13 mouse cellular contexts compared by ENCODE assay signal in the genomic region with DNA sequence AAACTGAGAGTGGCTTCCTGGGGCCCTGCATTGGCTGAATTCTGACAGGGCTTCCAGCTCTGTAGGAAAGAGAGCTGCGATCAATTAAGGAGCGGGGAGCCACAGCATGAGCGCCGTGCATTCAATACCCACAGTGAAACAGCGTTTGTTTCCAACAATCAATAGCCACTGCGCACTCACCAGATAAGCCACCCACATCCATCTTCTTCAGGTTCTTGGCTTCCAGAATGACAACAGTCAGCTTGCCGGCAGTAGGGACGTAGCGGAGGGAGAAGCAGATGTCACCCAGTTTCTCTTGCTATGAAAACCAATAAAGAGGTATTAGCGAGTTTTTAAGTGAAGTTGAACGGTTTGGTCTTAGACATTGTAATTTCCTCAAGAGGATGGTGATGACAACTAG.
DNase-seq lines count a peak whose midpoint lies in the region; ATAC-seq lines count a peak whose summit lies in the region.
"Had no signal": no experiment of that assay in that cellular context is flagged by ENCODE, and none has a peak within 500 bp of the region (broad histone marks: within the 10 kb centered on the region; RNA-seq: fewer than 3 reads in every experiment).

No protein-coding gene starts in this region.

- peaks cover 12% of the 10 kb centered on the region for H3K4me1 ChIP-seq in heart, embryonic 13.5 days
- H3K4me1 ChIP-seq in heart, embryonic 10.5 days, result peaks cover 9% of the 10 kb centered on the region
- no peaks in the 10 kb centered on the region; the same call in 1 of the 2 replicates for H3K4me1 ChIP-seq in embryonic facial prominence, embryonic 14.5 days (ENCODE audit: control insufficient read depth, insufficient read depth, low read length)
- H3K4me1 ChIP-seq in hindbrain, embryonic 16.5 days (ENCODE audit: control insufficient read depth, insufficient read depth, low read depth, low read length), result peaks cover 10% of the 10 kb centered on the region
- H3K4me1 ChIP-seq in kidney, embryonic 16.5 days (ENCODE audit: insufficient read depth, low read length), result no peaks in the 10 kb centered on the region

- no peaks in the 10 kb centered on the region for H3K9me3 ChIP-seq in heart, embryonic 13.5 days
- H3K9me3 ChIP-seq in heart, embryonic 10.5 days, result no peaks in the 10 kb centered on the region
- no peaks in the 10 kb centered on the region for H3K9me3 ChIP-seq in embryonic facial prominence, embryonic 14.5 days (ENCODE audit: control insufficient read depth, low read length)
- H3K9me3 ChIP-seq in hindbrain, embryonic 16.5 days (ENCODE audit: control insufficient read depth, low read length), result no peaks in the 10 kb centered on the region
- no peaks in the 10 kb centered on the region for H3K9me3 ChIP-seq in kidney, embryonic 16.5 days (ENCODE audit: low read length)

- peak overlapping the region; percentile 29 for H3K4me2 ChIP-seq in heart, embryonic 13.5 days
- H3K4me2 ChIP-seq in embryonic facial prominence, embryonic 14.5 days (ENCODE audit: low read depth, low read length), result peak overlapping the region; percentile 33
- peak overlapping the region; percentile 29; the same call in 1 of the 2 replicates for H3K4me2 ChIP-seq in hindbrain, embryonic 16.5 days (ENCODE audit: low read length)
- H3K4me2 ChIP-seq in kidney, embryonic 16.5 days (replicated peaks; ENCODE audit: low read depth, low read length), result no peak overlapping the region
- H3K4me2 ChIP-seq: lung, embryonic 14.5 days had no signal

- no peaks in the 10 kb centered on the region for H3K36me3 ChIP-seq in heart, embryonic 13.5 days
- no peaks in the 10 kb centered on the region for H3K36me3 ChIP-seq in heart, embryonic 10.5 days
- H3K36me3 ChIP-seq in embryonic facial prominence, embryonic 14.5 days (ENCODE audit: control insufficient read depth, insufficient read depth, low read length), result no peaks in the 10 kb centered on the region
- H3K36me3 ChIP-seq in hindbrain, embryonic 16.5 days (ENCODE audit: control insufficient read depth, insufficient read depth, low read length), result no peaks in the 10 kb centered on the region
- H3K36me3 ChIP-seq in kidney, embryonic 16.5 days (ENCODE audit: insufficient read depth, low read length), result no peaks in the 10 kb centered on the region

- H3K27ac ChIP-seq in heart, embryonic 13.5 days (replicated peaks), result no peak overlapping the region
- no peak overlapping the region for H3K27ac ChIP-seq in heart, embryonic 10.5 days
- no peak overlapping the region for H3K27ac ChIP-seq in embryonic facial prominence, embryonic 14.5 days (replicated peaks; ENCODE audit: low read depth, low read length)
- no peak overlapping the region for H3K27ac ChIP-seq in hindbrain, embryonic 16.5 days (ENCODE audit: low read depth, low read length)
- no peak overlapping the region for H3K27ac ChIP-seq in kidney, embryonic 16.5 days (ENCODE audit: low read length)

- no peak for DNase-seq in heart, embryonic 10.5 days (ENCODE audit: low spot score)
- DNase-seq in cerebellum, postnatal 10 days, result peak; percentile 31 to 37
- no peak for DNase-seq in embryonic facial prominence, embryonic 14.5 days (ENCODE audit: low spot score)
- DNase-seq in kidney, postnatal 36 days, result no peak
- DNase-seq in ovary, postnatal 10 days (ENCODE audit: low spot score), result no peak
- DNase-seq: gastrocnemius, postnatal 14 days; lung, embryonic 14.5 days; thymus, postnatal 4 days had no signal

- ATAC-seq in heart, embryonic 13.5 days (ENCODE audit: extremely low read depth, insufficient number of reproducible peaks, low FRiP score, low TSS enrichment), result no peak
- no peak for ATAC-seq in embryonic facial prominence, embryonic 14.5 days (ENCODE audit: low read depth)
- no peak for ATAC-seq in hindbrain, embryonic 16.5 days
- no peak for ATAC-seq in kidney, embryonic 16.5 days (ENCODE audit: low FRiP score, low TSS enrichment)
- ATAC-seq: CD4-positive, CD25-positive, alpha-beta regulatory T cell, adult 4 months had no signal

- 47% methylated on average over 11 of the region's 11 CpGs for WGBS in heart, embryonic 13.5 days
- 36% methylated on average over 11 of the region's 11 CpGs for WGBS in heart, embryonic 10.5 days
- 38% methylated on average over 11 of the region's 11 CpGs for WGBS in embryonic facial prominence, embryonic 14.5 days
- 19% methylated on average over 11 of the region's 11 CpGs for WGBS in hindbrain, embryonic 16.5 days
- WGBS in kidney, embryonic 16.5 days, result 79% methylated on average over 11 of the region's 11 CpGs

- H3K9ac ChIP-seq in heart, embryonic 13.5 days, result no peak overlapping the region
- no peak overlapping the region for H3K9ac ChIP-seq in embryonic facial prominence, embryonic 14.5 days (ENCODE audit: low read depth, low read length)
- peak overlapping the region; percentile 35; the same call in 1 of the 2 replicates for H3K9ac ChIP-seq in hindbrain, embryonic 16.5 days (ENCODE audit: low read depth, low read length)
- H3K9ac ChIP-seq in kidney, embryonic 16.5 days (replicated peaks; ENCODE audit: low read length), result no peak overlapping the region
- H3K9ac ChIP-seq: lung, embryonic 14.5 days had no signal

- H3K27me3 ChIP-seq in heart, embryonic 13.5 days (replicated peaks), result no peaks in the 10 kb centered on the region
- no peaks in the 10 kb centered on the region for H3K27me3 ChIP-seq in heart, embryonic 10.5 days (ENCODE audit: insufficient read depth, poor library complexity, severe bottlenecking)
- no peaks in the 10 kb centered on the region for H3K27me3 ChIP-seq in embryonic facial prominence, embryonic 14.5 days (replicated peaks; ENCODE audit: control insufficient read depth, insufficient read depth, low read length)
- no peaks in the 10 kb centered on the region for H3K27me3 ChIP-seq in hindbrain, embryonic 16.5 days (replicated peaks; ENCODE audit: control insufficient read depth, insufficient read depth, low read length)
- H3K27me3 ChIP-seq in kidney, embryonic 16.5 days (ENCODE audit: insufficient read depth, low read length), result no peaks in the 10 kb centered on the region

- H3K4me3 ChIP-seq in heart, embryonic 13.5 days, result no peak overlapping the region
- H3K4me3 ChIP-seq in heart, embryonic 10.5 days, result no peak overlapping the region
- H3K4me3 ChIP-seq in embryonic facial prominence, embryonic 14.5 days (ENCODE audit: low read depth, low read length), result no peak overlapping the region
- H3K4me3 ChIP-seq in hindbrain, embryonic 16.5 days (ENCODE audit: low read length), result no peak overlapping the region
- H3K4me3 ChIP-seq in kidney, embryonic 16.5 days (ENCODE audit: low read length), result no peak overlapping the region
- H3K4me3 ChIP-seq: myocyte had no signal

Comparison
In these comparisons a context has a peak if more than half of its experiments do, and no peak if none do; other contexts are left out.
1. DNase-seq: peak in cerebellum, postnatal 10 days (2 of 2); none in heart, embryonic 10.5 days (single experiment), embryonic facial prominence, embryonic 14.5 days (single experiment), kidney, postnatal 36 days (0 of 2) and ovary, postnatal 10 days (single experiment).